Mouse (Mus musculus): ENCODE data around the gene Hbb-bt.

DNA sequence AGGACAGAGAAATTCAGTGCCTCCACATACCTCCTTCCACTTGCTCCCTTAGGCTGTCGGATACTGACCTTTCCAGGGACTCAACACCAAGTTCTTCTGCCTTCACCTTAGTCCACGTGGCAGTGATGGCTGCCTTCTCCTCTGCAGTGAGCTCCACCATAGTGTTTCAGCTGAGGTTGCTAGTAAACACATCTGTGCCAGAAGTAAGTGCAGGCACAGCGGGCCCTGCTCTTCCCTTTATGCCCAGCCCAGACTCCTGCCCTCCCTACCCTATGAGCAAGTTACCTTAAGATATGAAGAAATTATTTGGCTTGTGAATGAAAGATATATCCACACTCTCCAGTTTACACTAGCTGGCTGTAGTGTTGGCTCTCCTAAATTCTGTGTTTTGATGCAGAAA, 26.5 kb upstream of the Hbb-bt start, which contains the start of gene Hbb-bh2:
- TF ChIP-seq EP300 (optimal IDR thresholded peaks at IDR 0.05) (no peak), CTCF (IDR thresholded peaks at IDR 0.05; ENCODE audit: low read depth) (no peak)
